Mouse (Mus musculus): ENCODE results near the gene Glcci1. TPM values are rescaled to one million over a fixed set of nuclear protein-coding genes. Genes with fewer than 3 reads are reported as not detected.
"Not testable (repeated sequence)": the region's sequence is repeated elsewhere in the genome, so short reads cannot be mapped to it uniquely, and the experiment has no call there.

Glcci1 gene
- polyA plus RNA-seq, 1 experiment from 2014 or later = 16.6 TPM

GRCm38 (mm10) chr6:8519687-8520086 is 10.3 kb downstream of the Glcci1 start:
- no peak overlapping the region for H3K9ac ChIP-seq
- 85% methylated on average over 3 of the region's 3 CpGs for WGBS
- H3K36me3 ChIP-seq = no peaks in the 10 kb centered on the region
- no peak overlapping the region for H3K27ac ChIP-seq
- no peak overlapping the region for H3K4me3 ChIP-seq
- no peaks in the 10 kb centered on the region for H3K4me1 ChIP-seq
- no peak for ATAC-seq (ENCODE audit: low FRiP score, low read depth)
- H3K27me3 ChIP-seq = no peaks in the 10 kb centered on the region
- H3K4me2 ChIP-seq (replicated peaks) = no peak overlapping the region
- no peaks in the 10 kb centered on the region for H3K9me3 ChIP-seq

GRCm38 (mm10) chr6:8521231-8521630 is 11.8 kb downstream of the Glcci1 start:
- H3K27ac ChIP-seq = no peak overlapping the region
- H3K9ac ChIP-seq = no peak overlapping the region
- no peak overlapping the region for H3K4me2 ChIP-seq (replicated peaks)
- 92% methylated on average over 4 of the region's 4 CpGs for WGBS
- H3K36me3 ChIP-seq = no peaks in the 10 kb centered on the region
- no peak for ATAC-seq (ENCODE audit: low FRiP score, low read depth)
- H3K9me3 ChIP-seq = no peaks in the 10 kb centered on the region
- no peaks in the 10 kb centered on the region for H3K4me1 ChIP-seq
- no peaks in the 10 kb centered on the region for H3K27me3 ChIP-seq
- H3K4me3 ChIP-seq = no peak overlapping the region

GRCm38 (mm10) chr6:8524717-8525116 is 15.3 kb downstream of the Glcci1 start:
- Histone ChIP-seq H3K27ac (no peak overlapping the region), H3K4me2 (replicated peaks) (no peak overlapping the region), H3K4me3 (no peak overlapping the region), H3K27me3 (no peaks in the 10 kb centered on the region), H3K4me1 (no peaks in the 10 kb centered on the region), H3K9ac (no peak overlapping the region), H3K36me3 (no peaks in the 10 kb centered on the region), H3K9me3 (no peaks in the 10 kb centered on the region)
- no peak for ATAC-seq (ENCODE audit: low FRiP score, low read depth)
- 89% methylated on average over 5 of the region's 5 CpGs for WGBS

- Histone ChIP-seq H3K36me3 (no peaks in the 10 kb centered on the region; the same call in 1 of the 2 replicates), H3K9ac (no peak overlapping the region), H3K27ac (no peak overlapping the region), H3K9me3 (no peaks in the 10 kb centered on the region), H3K27me3 (no peaks in the 10 kb centered on the region), H3K4me2 (replicated peaks) (no peak overlapping the region), H3K4me1 (no peaks in the 10 kb centered on the region), H3K4me3 (no peak overlapping the region)
- ATAC-seq (ENCODE audit: low FRiP score, low read depth) = no peak
- WGBS = 83% methylated on average over 4 of the region's 4 CpGs
Observed at GRCm38 (mm10) chr6:8531104-8531894, 21.9 kb downstream of the Glcci1 start.

- Histone ChIP-seq H3K27ac (no peak overlapping the region), H3K9me3 (no peaks in the 10 kb centered on the region), H3K27me3 (no peaks in the 10 kb centered on the region), H3K36me3 (no peaks in the 10 kb centered on the region), H3K4me2 (replicated peaks) (no peak overlapping the region), H3K4me1 (no peaks in the 10 kb centered on the region), H3K4me3 (no peak overlapping the region), H3K9ac (no peak overlapping the region)
- ATAC-seq (ENCODE audit: low FRiP score, low read depth) = no peak
- WGBS = 86% methylated on average over 2 of the region's 2 CpGs
Observed at GRCm38 (mm10) chr6:8536944-8537343, 27.5 kb downstream of the Glcci1 start.

GRCm38 (mm10) chr6:8541531-8541930 is 32.1 kb downstream of the Glcci1 start:
- H3K9ac ChIP-seq; H3K4me2 ChIP-seq (replicated peaks); H3K9me3 ChIP-seq; ATAC-seq (ENCODE audit: low FRiP score, low read depth); H3K27ac ChIP-seq; H3K4me3 ChIP-seq; H3K27me3 ChIP-seq; H3K4me1 ChIP-seq: not testable (repeated sequence)
- WGBS = 96% methylated on average over 3 of the region's 4 CpGs
- H3K36me3 ChIP-seq = peaks cover 17% of the 10 kb centered on the region

- WGBS = 95% methylated on average over 5 of the region's 5 CpGs
- no peak overlapping the region for H3K9ac ChIP-seq
- no peaks in the 10 kb centered on the region for H3K9me3 ChIP-seq
- H3K4me3 ChIP-seq = no peak overlapping the region
- H3K27me3 ChIP-seq = no peaks in the 10 kb centered on the region
- H3K4me2 ChIP-seq (replicated peaks) = no peak overlapping the region
- H3K36me3 ChIP-seq = peaks cover 21% of the 10 kb centered on the region
- H3K4me1 ChIP-seq = no peaks in the 10 kb centered on the region
- ATAC-seq (ENCODE audit: low FRiP score, low read depth) = no peak
- no peak overlapping the region for H3K27ac ChIP-seq
Observed at GRCm38 (mm10) chr6:8544822-8545221, 35.4 kb downstream of the Glcci1 start.

- WGBS = 93% methylated on average over 7 of the region's 7 CpGs
Observed at GRCm38 (mm10) chr6:8545780-8546179, 36.4 kb downstream of the Glcci1 start.

GRCm38 (mm10) chr6:8551155-8551554 is 41.8 kb downstream of the Glcci1 start:
- 86% methylated on average over 2 of the region's 2 CpGs for WGBS
- H3K4me1 ChIP-seq = no peaks in the 10 kb centered on the region
- no peak overlapping the region for H3K4me3 ChIP-seq
- no peak for ATAC-seq (ENCODE audit: low FRiP score, low read depth)
- H3K9me3 ChIP-seq = no peaks in the 10 kb centered on the region
- H3K9ac ChIP-seq = no peak overlapping the region
- H3K27ac ChIP-seq = no peak overlapping the region
- H3K36me3 ChIP-seq = peaks cover 16% of the 10 kb centered on the region
- H3K4me2 ChIP-seq (replicated peaks) = no peak overlapping the region
- H3K27me3 ChIP-seq = no peaks in the 10 kb centered on the region

More at GRCm38 (mm10) chr6:8545780-8546179, 36.4 kb downstream of the Glcci1 start:
- Histone ChIP-seq H3K4me3 (no peak overlapping the region), H3K27ac (no peak overlapping the region), H3K9me3 (no peaks in the 10 kb centered on the region), H3K36me3 (peaks cover 26% of the 10 kb centered on the region), H3K27me3 (no peaks in the 10 kb centered on the region), H3K4me1 (no peaks in the 10 kb centered on the region), H3K9ac (no peak overlapping the region), H3K4me2 (replicated peaks) (no peak overlapping the region)
- ATAC-seq (ENCODE audit: low FRiP score, low read depth) = no peak

GRCm38 (mm10) chr6:8556849-8557571 is 47.6 kb downstream of the Glcci1 start:
- no peak for ATAC-seq (ENCODE audit: low FRiP score, low read depth)
- Histone ChIP-seq H3K36me3 (peaks cover 17% of the 10 kb centered on the region), H3K9me3 (no peaks in the 10 kb centered on the region), H3K27me3 (no peaks in the 10 kb centered on the region), H3K4me2 (replicated peaks) (no peak overlapping the region), H3K27ac (no peak overlapping the region), H3K4me1 (no peaks in the 10 kb centered on the region), H3K9ac (no peak overlapping the region), H3K4me3 (no peak overlapping the region)
- 93% methylated on average over 5 of the region's 5 CpGs for WGBS

- Histone ChIP-seq H3K27me3 (no peaks in the 10 kb centered on the region), H3K4me1 (no peaks in the 10 kb centered on the region), H3K4me2 (replicated peaks) (no peak overlapping the region), H3K36me3 (peaks cover 19% of the 10 kb centered on the region), H3K27ac (no peak overlapping the region), H3K9ac (no peak overlapping the region), H3K4me3 (no peak overlapping the region), H3K9me3 (no peaks in the 10 kb centered on the region)
- 87% methylated on average over 2 of the region's 2 CpGs for WGBS
- no peak for ATAC-seq (ENCODE audit: low FRiP score, low read depth)
Observed at GRCm38 (mm10) chr6:8560682-8561081, 51.3 kb downstream of the Glcci1 start.

- H3K27ac ChIP-seq = no peak overlapping the region
- WGBS = 93% methylated on average over 9 of the region's 9 CpGs
- H3K4me3 ChIP-seq = no peak overlapping the region
- H3K4me1 ChIP-seq = no peaks in the 10 kb centered on the region
- peaks cover 22% of the 10 kb centered on the region for H3K36me3 ChIP-seq
- H3K27me3 ChIP-seq = no peaks in the 10 kb centered on the region
- no peaks in the 10 kb centered on the region for H3K9me3 ChIP-seq
- no peak overlapping the region for H3K4me2 ChIP-seq (replicated peaks)
- ATAC-seq (ENCODE audit: low FRiP score, low read depth) = no peak
- no peak overlapping the region for H3K9ac ChIP-seq
Observed at GRCm38 (mm10) chr6:8582377-8582776, 73.0 kb downstream of the Glcci1 start.
